ENCODE assay signal across 24 mouse cellular contexts in the genomic region with DNA sequence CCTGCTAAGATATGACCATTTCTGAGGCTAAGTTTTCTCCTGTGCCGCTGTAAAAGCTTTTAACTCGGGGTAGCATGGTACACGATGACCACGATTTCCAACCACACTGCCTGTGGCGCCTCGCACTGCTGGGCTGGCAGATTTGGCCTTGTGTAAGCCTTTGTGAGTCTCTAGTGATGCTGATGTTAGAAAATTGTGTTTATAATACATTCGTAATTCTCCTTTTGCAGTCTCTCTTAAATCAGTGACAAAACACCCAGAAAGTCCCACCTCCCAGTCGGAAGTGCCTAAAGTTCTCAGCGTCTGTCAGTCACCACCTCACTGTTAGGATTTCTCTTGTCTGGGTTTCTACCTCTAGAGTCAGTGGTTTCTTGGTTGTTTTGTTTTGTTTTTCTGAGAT.
DNase-seq lines count a peak whose midpoint lies in the region; ATAC-seq lines count a peak whose summit lies in the region.
"Had no signal": no experiment of that assay in that cellular context is flagged by ENCODE, and none has a peak within 500 bp of the region (broad histone marks: within the 10 kb centered on the region; RNA-seq: fewer than 3 reads in every experiment).

No protein-coding gene starts in this region.

- peaks cover 9% of the 10 kb centered on the region for H3K4me1 ChIP-seq in forebrain, embryonic 12.5 days
- no peaks in the 10 kb centered on the region for H3K4me1 ChIP-seq in midbrain, embryonic 16.5 days (ENCODE audit: control insufficient read depth, insufficient read depth, low read length)

- 93% methylated on average over 9 of the region's 9 CpGs for WGBS in forebrain, embryonic 12.5 days
- 95% methylated on average over 9 of the region's 9 CpGs for WGBS in midbrain, embryonic 16.5 days

- no peak overlapping the region for H3K9ac ChIP-seq in forebrain, embryonic 12.5 days
- H3K9ac ChIP-seq in midbrain, embryonic 16.5 days (ENCODE audit: low read depth, low read length): no peak overlapping the region
- H3K9ac ChIP-seq: embryonic facial prominence, embryonic 12.5 days had no signal

- no peaks in the 10 kb centered on the region for H3K36me3 ChIP-seq in forebrain, embryonic 12.5 days (replicated peaks)
- H3K36me3 ChIP-seq in midbrain, embryonic 16.5 days (ENCODE audit: control insufficient read depth, insufficient read depth, low read length): no peaks in the 10 kb centered on the region
- H3K36me3 ChIP-seq: embryonic facial prominence, embryonic 10.5 days; embryonic facial prominence, embryonic 12.5 days; G1E had no signal

- peak; percentile 25 for DNase-seq in thymus, postnatal 4 days
- no peak for DNase-seq in thymus, postnatal 36 days
- DNase-seq in CD4-positive helper T cell, adult 2 months (ENCODE audit: low read depth, low spot score): peak; percentile 40
- peak; percentile 65 for DNase-seq in T-cell, adult 2 months (ENCODE audit: low spot score)
- peak; percentile 54 for DNase-seq in naive thymus-derived CD4-positive, alpha-beta T cell, adult 2 months (ENCODE audit: low read depth)
- no peak for DNase-seq in layer of hippocampus, adult 9-11 months
- DNase-seq: adrenal gland, adult 8-10 months; adrenal gland, postnatal 14 days; adrenal gland, postnatal 36 days; B cell, adult 2 months; cerebellum, adult 11-12 months; cerebellum, adult 2 months; cerebellum, adult 9-10 months; cerebellum, postnatal 10 days; cerebellum, postnatal 25 days had no signal

- no peak for ATAC-seq in forebrain, embryonic 12.5 days (ENCODE audit: low FRiP score)
- ATAC-seq in midbrain, embryonic 16.5 days: no peak
- ATAC-seq: forebrain, embryonic 14.5 days; forebrain, embryonic 16.5 days; Patski had no signal

- H3K27ac ChIP-seq in forebrain, embryonic 12.5 days: no peak overlapping the region
- no peak overlapping the region for H3K27ac ChIP-seq in midbrain, embryonic 16.5 days (ENCODE audit: low read length)
- H3K27ac ChIP-seq: embryonic facial prominence, embryonic 10.5 days; embryonic facial prominence, embryonic 12.5 days had no signal

- H3K27me3 ChIP-seq in forebrain, embryonic 12.5 days: no peaks in the 10 kb centered on the region
- H3K27me3 ChIP-seq in midbrain, embryonic 16.5 days (ENCODE audit: control insufficient read depth, insufficient read depth, low read depth, low read length): no peaks in the 10 kb centered on the region
- H3K27me3 ChIP-seq: CH12.LX; embryonic facial prominence, embryonic 12.5 days; Patski had no signal

- H3K4me3 ChIP-seq in forebrain, embryonic 12.5 days (replicated peaks): no peak overlapping the region
- H3K4me3 ChIP-seq in midbrain, embryonic 16.5 days (ENCODE audit: low read depth, low read length): no peak overlapping the region
- H3K4me3 ChIP-seq: embryonic facial prominence, embryonic 10.5 days; embryonic facial prominence, embryonic 12.5 days had no signal

- no peak overlapping the region for H3K4me2 ChIP-seq in forebrain, embryonic 12.5 days
- H3K4me2 ChIP-seq in midbrain, embryonic 16.5 days (ENCODE audit: low read length): no peak overlapping the region
- H3K4me2 ChIP-seq: embryonic facial prominence, embryonic 12.5 days had no signal

- H3K9me3 ChIP-seq in forebrain, embryonic 12.5 days: no peaks in the 10 kb centered on the region
- no peaks in the 10 kb centered on the region for H3K9me3 ChIP-seq in midbrain, embryonic 16.5 days (replicated peaks; ENCODE audit: control insufficient read depth, low read length, poor library complexity, severe bottlenecking)
- H3K9me3 ChIP-seq: embryonic facial prominence, embryonic 10.5 days; embryonic facial prominence, embryonic 12.5 days; G1E had no signal

Comparison
In these comparisons a context has a peak if more than half of its experiments do, and no peak if none do; other contexts are left out.
1. DNase-seq: peak in thymus, postnatal 4 days (single experiment), CD4-positive helper T cell, adult 2 months (single experiment), T-cell, adult 2 months (single experiment) and naive thymus-derived CD4-positive, alpha-beta T cell, adult 2 months (single experiment); none in thymus, postnatal 36 days (0 of 2) and layer of hippocampus, adult 9-11 months (single experiment).